Mouse (Mus musculus) C2C12 (cell line): Measurements from ENCODE around the gene Rhbdd2. TPM values are rescaled to one million over a fixed set of nuclear protein-coding genes. Genes with fewer than 3 reads are reported as not detected.
"Not testable (repeated sequence)": the region's sequence is repeated elsewhere in the genome, so short reads cannot be mapped to it uniquely, and the experiment has no call there.

Experiments used
- H3K27me3 ChIP-seq: one replicate; pipeline ENCODE4 v1.6.1; 2011; ENCODE audit not compliant: control insufficient read depth, insufficient read depth, insufficient read length
- H3K36me3 ChIP-seq: one replicate; pipeline ENCODE4 v1.6.1; 2011; ENCODE audit not compliant: control insufficient read depth, insufficient read depth
- H3K4me3 ChIP-seq: one replicate; pipeline ENCODE4 v1.5.1; 2011; ENCODE audit warnings: mild to moderate bottlenecking, control low read depth; ENCODE audit not compliant: poor library complexity, insufficient read depth, severe bottlenecking
- H3K79me2 ChIP-seq: one replicate; pipeline ENCODE4 v1.6.1; 2011; ENCODE audit not compliant: control insufficient read depth, insufficient read depth
- H3K79me3 ChIP-seq: one replicate; pipeline ENCODE4 v1.6.1; 2011; ENCODE audit warnings: low read depth, control low read depth
- H3ac ChIP-seq: one replicate; pipeline ENCODE3; 2011; ENCODE audit warnings: low read depth; ENCODE audit not compliant: control insufficient read depth, insufficient read length
- CEBPB ChIP-seq: IDR thresholded peaks from one replicate; pipeline ENCODE4 v1.6.1; 2011; ENCODE audit warnings: low read depth, mild to moderate bottlenecking, control low read depth, moderate library complexity
- CTCF ChIP-seq: IDR thresholded peaks from one replicate; pipeline ENCODE4 v1.5.1; 2011; ENCODE audit not compliant: control insufficient read depth, insufficient read depth, insufficient read length
- FOSL1 ChIP-seq: IDR thresholded peaks from one replicate; pipeline ENCODE4 v1.8.0; 2011; ENCODE audit warnings: mild to moderate bottlenecking, low read length; ENCODE audit not compliant: poor library complexity, insufficient read depth, severe bottlenecking
- MAX ChIP-seq: IDR thresholded peaks from one replicate; pipeline ENCODE4 v1.6.1; 2011; ENCODE audit warnings: mild to moderate bottlenecking, control low read depth
- MYOD1 ChIP-seq: IDR thresholded peaks from one replicate; pipeline ENCODE4 v1.6.1; 2011; ENCODE audit warnings: low read depth; ENCODE audit not compliant: control insufficient read depth, insufficient read length
- MYOG ChIP-seq: IDR thresholded peaks from one replicate; pipeline ENCODE4 v1.6.1; 2011; ENCODE audit not compliant: control insufficient read depth, insufficient read length; ENCODE audit errors: extremely low read depth
- USF1 ChIP-seq: IDR thresholded peaks from one replicate; pipeline ENCODE4 v1.6.1; 2011; ENCODE audit warnings: low read depth, mild to moderate bottlenecking, control low read depth, moderate library complexity
- long read RNA-seq, 2 experiments: library from polyadenylated mRNA; unstranded; transcript quantifications; one replicate each; pipeline ENCODE4 v2.0.0; 2019 to 2020
- polyA plus RNA-seq: library from polyadenylated mRNA; unstranded; fragments of >200 nt; fragmentation: generic; extraction: Trizol; gene quantifications from one replicate; pipeline ENCODE4 v1.2.1, GENCODE M21; 2012; ENCODE audit warnings: missing spikeins

Rhbdd2 gene
- polyA plus RNA-seq, result 16.7 TPM
- long read RNA-seq, experiment 1, full-length matches to known transcripts, result 28 of 34 reads
- long read RNA-seq, experiment 1, partial matches to known transcripts, result 3 of 34 reads
- long read RNA-seq, experiment 1, other reads (novel, unspliced or antisense), result 3 of 34 reads
- long read RNA-seq, experiment 2, full-length matches to known transcripts, result 105 of 121 reads
- long read RNA-seq, experiment 2, partial matches to known transcripts, result 0 of 121 reads
- long read RNA-seq, experiment 2, other reads (novel, unspliced or antisense), result 16 of 121 reads

DNA sequence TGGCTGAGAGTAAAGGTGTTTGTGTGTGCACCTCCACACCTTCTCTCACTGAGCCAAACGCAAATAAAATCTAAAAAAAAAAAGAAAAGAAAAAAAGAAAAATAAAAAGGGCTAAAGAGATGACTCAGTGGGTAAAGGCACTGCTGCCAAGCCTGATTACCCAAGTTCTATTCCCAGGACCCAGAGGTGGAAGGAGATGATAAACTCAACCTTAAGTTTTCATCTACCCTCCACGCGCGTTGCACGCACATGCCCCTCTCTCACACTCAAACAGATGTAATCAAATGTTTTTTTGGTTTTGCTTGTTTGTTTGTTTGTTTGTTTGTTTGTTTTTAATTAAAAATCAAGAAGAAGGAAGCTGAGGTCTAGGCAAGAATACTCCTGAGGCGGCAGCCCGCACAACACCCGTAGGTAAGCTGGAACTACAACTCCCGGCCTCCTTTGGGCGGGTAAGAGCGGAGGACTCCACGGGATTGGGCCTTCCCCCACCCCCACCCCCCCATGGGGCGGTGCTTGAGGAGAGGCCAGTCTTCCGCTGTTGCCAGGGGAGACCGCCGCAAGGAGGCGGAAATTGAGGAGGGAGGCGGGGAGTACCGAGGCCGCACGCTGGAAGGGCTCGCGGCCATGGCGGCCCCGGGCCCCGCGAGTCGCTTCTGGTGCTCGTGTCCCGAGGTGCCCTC lies at the start of gene Rhbdd2:
Rhbdd2 (plus strand) TSS at position 502 of the 680 bp plus-strand sequence.
- Histone ChIP-seq H3K79me2 (peaks cover 24% of the 10 kb centered on the region), H3K36me3 (peaks cover 18% of the 10 kb centered on the region), H3ac (peak within 1 kb of the TSS; percentile 99), H3K79me3 (peaks cover 4% of the 10 kb centered on the region), H3K4me3 (peak within 1 kb of the TSS; percentile 70), H3K27me3 (no peaks in the 10 kb centered on the region)
- TF ChIP-seq MAX (peak; percentile 69), CTCF (no peak)

DNA sequence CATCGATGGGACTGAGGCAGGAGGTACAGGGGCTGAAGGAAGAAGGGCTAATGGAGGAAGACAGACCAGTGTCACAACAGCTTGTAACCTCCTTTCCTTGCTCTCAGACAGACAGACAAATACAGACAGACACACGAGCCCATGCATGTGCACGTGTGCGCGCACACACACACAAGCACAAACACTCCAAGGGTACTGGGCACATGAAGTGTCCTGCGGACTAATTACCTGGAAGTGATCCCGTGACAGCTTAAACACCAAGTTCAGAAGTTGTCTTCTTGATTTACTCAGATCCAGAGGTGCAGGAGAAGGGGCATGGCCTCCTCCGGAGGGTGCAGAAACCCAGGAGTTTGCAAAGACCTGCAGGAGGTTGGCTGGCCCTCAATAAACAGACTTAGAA lies 46.7 kb upstream of the Rhbdd2 start:
- no peaks in the 10 kb centered on the region for H3K36me3 ChIP-seq
- H3ac ChIP-seq, result no peak overlapping the region
- H3K4me3 ChIP-seq, result no peak overlapping the region
- TF ChIP-seq USF1 (no peak), CEBPB (no peak), MYOD1 (no peak), MAX (no peak), MYOG (no peak), CTCF (no peak), FOSL1 (no peak)
- H3K27me3 ChIP-seq, result no peaks in the 10 kb centered on the region
- no peaks in the 10 kb centered on the region for H3K79me2 ChIP-seq
- no peaks in the 10 kb centered on the region for H3K79me3 ChIP-seq

DNA sequence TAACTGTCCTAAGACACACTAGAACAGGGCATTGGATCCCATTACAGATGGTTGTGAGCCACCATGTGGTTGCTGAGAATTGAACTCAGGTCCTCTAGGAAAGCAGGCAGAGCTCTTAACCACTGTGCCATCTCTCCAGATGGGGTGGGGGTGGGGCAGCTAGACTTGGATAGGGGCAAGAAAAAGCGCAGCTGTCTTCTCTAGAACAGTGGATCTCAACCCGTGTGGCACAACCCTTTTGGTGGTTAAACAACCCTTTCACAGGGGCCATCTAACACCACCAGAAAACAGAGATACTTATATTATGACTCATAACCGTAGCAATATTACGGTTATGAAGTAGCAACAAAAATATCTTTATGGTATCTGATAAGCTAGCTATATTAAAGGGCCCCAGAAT lies 44.7 kb upstream of the Rhbdd2 start:
- Histone ChIP-seq H3K4me3 (no peak overlapping the region), H3K79me2 (no peaks in the 10 kb centered on the region), H3ac (no peak overlapping the region), H3K27me3 (no peaks in the 10 kb centered on the region), H3K79me3 (no peaks in the 10 kb centered on the region), H3K36me3 (no peaks in the 10 kb centered on the region)
- TF ChIP-seq MYOG (no peak), MYOD1 (peak; percentile 63), CEBPB (no peak), MAX (no peak), FOSL1 (no peak), CTCF (no peak), USF1 (no peak)

DNA sequence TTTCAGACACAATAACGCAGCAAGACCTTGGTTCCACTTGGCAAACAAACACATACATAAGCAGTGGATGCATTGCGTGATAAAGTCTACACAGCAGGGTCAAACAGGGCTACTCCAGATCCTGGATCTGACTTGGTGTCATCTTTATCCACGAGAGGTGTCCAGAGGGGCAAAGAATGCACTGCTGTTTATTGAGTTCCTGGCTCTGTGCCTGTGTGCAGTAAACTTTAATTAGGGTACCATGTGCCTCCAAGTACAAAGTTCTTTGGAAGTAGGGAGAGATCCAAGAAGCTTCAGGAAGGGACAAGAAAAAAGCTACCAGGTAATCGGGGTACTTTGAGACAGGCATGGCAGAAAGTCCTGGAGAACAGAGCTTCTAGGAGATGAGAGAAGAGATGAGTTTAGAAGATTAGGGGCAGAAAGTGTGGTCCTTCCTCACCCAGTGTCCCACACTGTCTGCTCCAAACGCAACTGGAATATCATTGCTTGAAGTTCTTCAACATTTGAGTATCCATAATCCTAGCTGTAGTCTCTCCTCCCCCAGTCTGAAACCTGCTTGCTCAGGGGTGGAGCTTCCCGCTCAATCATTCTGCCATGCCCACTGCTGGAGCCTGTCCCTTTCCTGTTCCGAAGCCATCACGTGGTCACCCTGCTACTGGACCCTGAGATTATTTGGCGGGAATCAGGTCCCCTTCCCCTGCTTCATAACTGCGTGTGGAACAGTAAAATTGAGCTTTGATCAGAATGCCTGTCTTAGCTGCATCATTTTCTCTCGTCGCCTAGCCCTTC lies 42.2 kb upstream of the Rhbdd2 start:
- Histone ChIP-seq H3K4me3 (no peak overlapping the region), H3K79me3 (no peaks in the 10 kb centered on the region), H3K27me3 (no peaks in the 10 kb centered on the region), H3K79me2 (no peaks in the 10 kb centered on the region), H3ac (no peak overlapping the region), H3K36me3 (no peaks in the 10 kb centered on the region)
- TF ChIP-seq MYOD1 (no peak), CEBPB (no peak), MAX (no peak), MYOG (no peak), USF1 (no peak), FOSL1 (no peak), CTCF (no peak)

DNA sequence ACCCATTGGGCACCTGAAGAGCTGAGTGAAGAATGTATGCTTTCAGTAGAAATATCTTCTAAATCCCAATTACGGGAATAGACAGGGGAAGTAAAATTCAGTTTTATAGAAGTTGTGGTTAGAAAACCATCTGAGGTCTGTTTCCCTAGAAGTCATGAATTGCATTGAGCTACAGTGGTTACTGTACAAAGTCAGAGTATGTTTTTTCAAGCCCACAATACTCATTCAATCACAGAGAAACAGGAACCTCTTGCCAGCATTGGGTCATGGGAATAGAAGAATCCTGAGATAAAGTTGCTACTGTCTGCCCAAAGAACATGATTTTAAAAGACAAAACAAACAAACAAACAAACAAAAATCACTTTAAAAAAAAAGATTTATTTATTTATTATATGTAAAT lies 27.8 kb upstream of the Rhbdd2 start:
- H3K79me2 ChIP-seq, H3K79me3 ChIP-seq, H3K36me3 ChIP-seq, H3K27me3 ChIP-seq, H3K4me3 ChIP-seq, H3ac ChIP-seq: not testable (repeated sequence)

DNA sequence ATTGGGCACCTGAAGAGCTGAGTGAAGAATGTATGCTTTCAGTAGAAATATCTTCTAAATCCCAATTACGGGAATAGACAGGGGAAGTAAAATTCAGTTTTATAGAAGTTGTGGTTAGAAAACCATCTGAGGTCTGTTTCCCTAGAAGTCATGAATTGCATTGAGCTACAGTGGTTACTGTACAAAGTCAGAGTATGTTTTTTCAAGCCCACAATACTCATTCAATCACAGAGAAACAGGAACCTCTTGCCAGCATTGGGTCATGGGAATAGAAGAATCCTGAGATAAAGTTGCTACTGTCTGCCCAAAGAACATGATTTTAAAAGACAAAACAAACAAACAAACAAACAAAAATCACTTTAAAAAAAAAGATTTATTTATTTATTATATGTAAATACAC lies 25.7 kb upstream of the Rhbdd2 start:
- H3K79me2 ChIP-seq, result not testable (repeated sequence)

More for the DNA sequence above, 25.7 kb upstream of the Rhbdd2 start:
- H3K36me3 ChIP-seq, H3ac ChIP-seq, H3K27me3 ChIP-seq, H3K4me3 ChIP-seq, H3K79me3 ChIP-seq: not testable (repeated sequence)
